Mouse (Mus musculus) lung, adult 2 months (tissue): ENCODE data around the gene Fbxw7.

Source experiments
- CTCF ChIP-seq: fragments of 200-500 bp; IDR thresholded peaks from 2 replicates; pipeline ENCODE4 v1.5.1; 2011; ENCODE audit warnings: mild to moderate bottlenecking, low read length, control low read depth; ENCODE audit not compliant: insufficient read depth
- POLR2A ChIP-seq: fragments of 200-500 bp; IDR thresholded peaks from 2 replicates; pipeline ENCODE4 v1.6.1; 2011; ENCODE audit warnings: low read depth, mild to moderate bottlenecking, control low read depth, low read length, borderline replicate concordance; ENCODE audit errors: extremely low read depth

- TF ChIP-seq POLR2A = no peak
- TF ChIP-seq CTCF = no peak
Observed at GRCm38 (mm10) chr3:84972881-84973280, 157.8 kb downstream of the Fbxw7 start.
